Mouse (Mus musculus) heart, postnatal 0 days (tissue): Measurements from ENCODE around the gene Mmrn2. TPM values are rescaled to one million over a fixed set of nuclear protein-coding genes. Genes with fewer than 3 reads are reported as not detected.

Experiments
- ATAC-seq: fragments of 200-750 bp; cut with Nextera tagmentation; 2 replicates; pipeline ENCODE4 v1.8.0; 2017; ENCODE audit warnings: low read depth, moderate number of reproducible peaks, moderate library complexity; ENCODE audit not compliant: insufficient read depth
- DNase-seq: peaks from one replicate; pipeline ENCODE4 v3.0.0-alpha.2; 2016; ENCODE audit warnings: low spot score
- H3K27ac ChIP-seq: fragments of 300-500 bp; sonication (generic); 2 replicates; pipeline ENCODE4 v1.5.1; 2014; ENCODE audit warnings: low read depth, mild to moderate bottlenecking
- H3K27me3 ChIP-seq: fragments of 300-500 bp; sonication (generic); 2 replicates; pipeline ENCODE4 v1.6.1; 2014; ENCODE audit warnings: low read length, mixed read lengths; ENCODE audit not compliant: control insufficient read depth, insufficient read depth
- H3K36me3 ChIP-seq: fragments of 300-500 bp; sonication (generic); replicated peaks from 2 replicates; pipeline ENCODE4 v1.6.1; 2014; ENCODE audit warnings: low read length, mixed read lengths; ENCODE audit not compliant: control insufficient read depth, insufficient read depth
- H3K4me1 ChIP-seq: fragments of 300-500 bp; sonication (generic); 2 replicates; pipeline ENCODE4 v1.6.1; 2014; ENCODE audit warnings: antibody characterized with exemption; ENCODE audit not compliant: control insufficient read depth, insufficient read depth
- H3K4me2 ChIP-seq: fragments of 300-500 bp; sonication (generic); 2 replicates; pipeline ENCODE4 v1.6.1; 2014; ENCODE audit warnings: low read depth, mild to moderate bottlenecking, low read length, moderate library complexity
- H3K4me3 ChIP-seq: fragments of 300-500 bp; sonication (generic); 2 replicates; pipeline ENCODE4 v1.5.1; 2014; ENCODE audit warnings: low read depth, low read length
- H3K9ac ChIP-seq: fragments of 300-500 bp; sonication (generic); replicated peaks from 2 replicates; pipeline ENCODE4 v1.6.1; 2014; ENCODE audit warnings: low read depth, low read length, mixed read lengths
- H3K9me3 ChIP-seq: fragments of 300-500 bp; sonication (generic); replicated peaks from 2 replicates; pipeline ENCODE4 v1.6.1; 2016; ENCODE audit warnings: low read length; ENCODE audit not compliant: control insufficient read depth
- CTCF ChIP-seq: IDR thresholded peaks from 2 replicates; pipeline ENCODE4 v1.5.1; 2016; ENCODE audit warnings: antibody characterized with exemption, control low read depth, low read depth
- EP300 ChIP-seq: IDR thresholded peaks from 2 replicates; pipeline ENCODE4 v1.6.1; 2016; ENCODE audit warnings: antibody characterized with exemption, low read depth
- WGBS: fragments of 180-500 bp; shearing (Covaris S2); extraction: QIAGEN DNeasy Blood & Tissue Kit; methylation state at CpG from one replicate; pipeline ENCODE4 v1.1.7; 2014; 5-methylcytosine and 5-hydroxymethylcytosine counted together
- polyA plus RNA-seq: library from polyadenylated mRNA; unstranded; fragments of >200 nt; fragmentation: Nextera tagmentation; extraction: Ambion mirVana; gene quantifications from 2 replicates; pipeline ENCODE4 v1.2.1, GENCODE M21; 2015
- total RNA-seq: library from RNA; depleted of rRNA; stranded (reverse); fragments of >200 nt; gene quantifications from 2 replicates; pipeline ENCODE4 v1.2.3, GENCODE M21; 2014; ENCODE audit warnings: low replicate concordance

Mmrn2 gene
- total and polyA plus RNA-seq, 2 experiments from 2014 or later, result 20.4 to 41.7 TPM

- DNase-seq, result no peak
- no peak for ATAC-seq
- WGBS, result 72% methylated on average over 4 of the region's 4 CpGs
- no peak for TF ChIP-seq CTCF
- no peak for TF ChIP-seq EP300
- Histone ChIP-seq H3K4me2 (peak overlapping the region; percentile 51), H3K4me1 (peaks cover 6% of the 10 kb centered on the region; the same call in 1 of the 2 replicates), H3K36me3 (no peaks in the 10 kb centered on the region), H3K9ac (no peak overlapping the region), H3K27me3 (no peaks in the 10 kb centered on the region), H3K4me3 (peak overlapping the region; percentile 36), H3K9me3 (no peaks in the 10 kb centered on the region), H3K27ac (peak overlapping the region; percentile 67)
Measured at GRCm38 (mm10) chr14:34377121-34377520, 1.9 kb downstream of the Mmrn2 start.

GRCm38 (mm10) chr14:34378560-34379331 lies 3.5 kb downstream of the Mmrn2 start:
- no peak overlapping the region for H3K4me3 ChIP-seq
- DNase-seq (peak; percentile 64), ATAC-seq (peak; percentile 66)
- whole genome bisulfite sequencing, result 33% methylated on average over 11 of the region's 11 CpGs
- peaks cover 6% of the 10 kb centered on the region; the same call in 1 of the 2 replicates for H3K4me1 ChIP-seq
- H3K4me2 ChIP-seq, result peak overlapping the region; percentile 51
- H3K36me3 ChIP-seq, result no peaks in the 10 kb centered on the region
- no peak overlapping the region for H3K9ac ChIP-seq
- H3K27me3 ChIP-seq, result no peaks in the 10 kb centered on the region
- peak overlapping the region; percentile 67 for H3K27ac ChIP-seq
- TF ChIP-seq CTCF (no peak), EP300 (0 out of 2 replicates have a peak, but pooled peaks have one; percentile 21)
- H3K9me3 ChIP-seq, result no peaks in the 10 kb centered on the region

GRCm38 (mm10) chr14:34382921-34383704 lies 7.8 kb downstream of the Mmrn2 start:
- Histone ChIP-seq H3K4me1 (peaks cover 6% of the 10 kb centered on the region; the same call in 1 of the 2 replicates), H3K27ac (no peak overlapping the region), H3K9ac (no peak overlapping the region), H3K9me3 (no peaks in the 10 kb centered on the region), H3K4me2 (no peak overlapping the region), H3K36me3 (no peaks in the 10 kb centered on the region), H3K27me3 (no peaks in the 10 kb centered on the region), H3K4me3 (no peak overlapping the region)
- ATAC-seq, result no peak
- TF ChIP-seq CTCF (no peak), EP300 (no peak)
- DNase-seq, result no peak
- 76% methylated on average over 8 of the region's 9 CpGs for WGBS

GRCm38 (mm10) chr14:34393295-34393694 lies 18.0 kb downstream of the Mmrn2 start:
- Histone ChIP-seq H3K4me1 (no peaks in the 10 kb centered on the region), H3K27me3 (no peaks in the 10 kb centered on the region), H3K4me2 (no peak overlapping the region), H3K9me3 (no peaks in the 10 kb centered on the region), H3K9ac (no peak overlapping the region), H3K36me3 (peaks cover 5% of the 10 kb centered on the region; the same call in 1 of the 2 replicates), H3K27ac (no peak overlapping the region), H3K4me3 (no peak overlapping the region)
- 63% methylated on average over 4 of the region's 4 CpGs for WGBS
- no peak for ATAC-seq
- TF ChIP-seq EP300 (no peak), CTCF (no peak)
- no peak for DNase-seq

- Histone ChIP-seq H3K36me3 (peaks cover 15% of the 10 kb centered on the region), H3K4me1 (no peaks in the 10 kb centered on the region), H3K4me3 (no peak overlapping the region), H3K27ac (no peak overlapping the region), H3K9ac (no peak overlapping the region), H3K27me3 (no peaks in the 10 kb centered on the region), H3K9me3 (no peaks in the 10 kb centered on the region), H3K4me2 (no peak overlapping the region)
- ATAC-seq, result no peak
- TF ChIP-seq EP300 (no peak), CTCF (no peak)
- no peak for DNase-seq
- 74% methylated on average over 5 of the region's 5 CpGs for WGBS
Measured at GRCm38 (mm10) chr14:34397871-34398270, 22.6 kb downstream of the Mmrn2 start.
